Mouse (Mus musculus) neural tube, embryonic 14.5 days (tissue): Measurements from ENCODE around the gene Pard3b. TPM values are rescaled to one million over a fixed set of nuclear protein-coding genes. Genes with fewer than 3 reads are reported as not detected.

Experiments
- ATAC-seq: fragments of 200-750 bp; cut with Nextera tagmentation; 2 replicates; pipeline ENCODE4 v1.8.0; 2017; ENCODE audit warnings: low read depth, mild to moderate bottlenecking, moderate TSS enrichment, moderate library complexity
- H3K27ac ChIP-seq: fragments of 300-500 bp; sonication (generic); 2 replicates; pipeline ENCODE4 v1.5.1; 2014; ENCODE audit warnings: low read depth, mild to moderate bottlenecking, control low read depth, low read length, moderate library complexity, mixed read lengths
- H3K27me3 ChIP-seq: fragments of 300-500 bp; sonication (generic); 2 replicates; pipeline ENCODE4 v1.6.1; 2014; ENCODE audit warnings: low read length; ENCODE audit not compliant: control insufficient read depth, insufficient read depth
- H3K36me3 ChIP-seq: fragments of 300-500 bp; sonication (generic); 2 replicates; pipeline ENCODE4 v1.6.1; 2014; ENCODE audit warnings: low read length, mixed read lengths; ENCODE audit not compliant: control insufficient read depth, insufficient read depth
- H3K4me1 ChIP-seq: fragments of 300-500 bp; sonication (generic); 2 replicates; pipeline ENCODE4 v1.6.1; 2014; ENCODE audit warnings: low read length; ENCODE audit not compliant: control insufficient read depth, insufficient read depth
- H3K4me2 ChIP-seq: fragments of 300-500 bp; sonication (generic); 2 replicates; pipeline ENCODE4 v1.6.1; 2014; ENCODE audit warnings: mild to moderate bottlenecking, low read depth, low read length, control low read depth
- H3K4me3 ChIP-seq: fragments of 300-500 bp; sonication (generic); 2 replicates; pipeline ENCODE4 v1.5.1; 2014; ENCODE audit warnings: low read depth, low read length, control low read depth, mixed read lengths
- H3K9ac ChIP-seq: fragments of 300-500 bp; sonication (generic); replicated peaks from 2 replicates; pipeline ENCODE4 v1.6.1; 2014; ENCODE audit warnings: low read depth, mild to moderate bottlenecking, control low read depth, low read length, mixed read lengths
- H3K9me3 ChIP-seq: fragments of 300-500 bp; sonication (generic); 2 replicates; pipeline ENCODE4 v1.6.1; 2016; ENCODE audit warnings: low read length; ENCODE audit not compliant: control insufficient read depth
- WGBS: fragments of 180-500 bp; shearing (Covaris S2); extraction: QIAGEN DNeasy Blood & Tissue Kit; methylation state at CpG from one replicate; pipeline ENCODE4 v1.1.7; 2014; 5-methylcytosine and 5-hydroxymethylcytosine counted together
- polyA plus RNA-seq: library from polyadenylated mRNA; unstranded; fragments of >200 nt; fragmentation: Nextera tagmentation; extraction: Ambion mirVana; gene quantifications from 2 replicates; pipeline ENCODE4 v1.2.1, GENCODE M21; 2014

Gene Pard3b
- polyA plus RNA-seq, 1 experiment from 2014 or later, result 9.9 TPM

- WGBS, result 86% methylated on average over 3 of the region's 3 CpGs
- no peaks in the 10 kb centered on the region for H3K4me1 ChIP-seq
- no peak for ATAC-seq
- H3K27ac ChIP-seq, result no peak overlapping the region
- H3K4me2 ChIP-seq, result no peak overlapping the region
- H3K4me3 ChIP-seq, result no peak overlapping the region
- H3K36me3 ChIP-seq, result no peaks in the 10 kb centered on the region
- no peaks in the 10 kb centered on the region for H3K27me3 ChIP-seq
- H3K9ac ChIP-seq, result no peak overlapping the region
- no peaks in the 10 kb centered on the region for H3K9me3 ChIP-seq
Measured at GRCm38 (mm10) chr1:62436304-62436703, 797.7 kb downstream of the Pard3b start.

- Histone ChIP-seq H3K36me3 (no peaks in the 10 kb centered on the region), H3K4me1 (no peaks in the 10 kb centered on the region), H3K27ac (no peak overlapping the region), H3K9me3 (no peaks in the 10 kb centered on the region), H3K4me3 (no peak overlapping the region), H3K4me2 (no peak overlapping the region), H3K9ac (no peak overlapping the region), H3K27me3 (no peaks in the 10 kb centered on the region)
- ATAC-seq, result no peak
- WGBS, result 90% methylated on average over 3 of the region's 3 CpGs
Measured at GRCm38 (mm10) chr1:62437493-62437892, 798.9 kb downstream of the Pard3b start.

GRCm38 (mm10) chr1:62444406-62444805, 805.8 kb downstream of the Pard3b start:
- WGBS, result 95% methylated on average over 3 of the region's 3 CpGs
- H3K9me3 ChIP-seq, result no peaks in the 10 kb centered on the region

GRCm38 (mm10) chr1:62446818-62447217, 808.2 kb downstream of the Pard3b start:
- no peak for ATAC-seq
- no peak overlapping the region for H3K4me3 ChIP-seq
- H3K9me3 ChIP-seq, result no peaks in the 10 kb centered on the region
- H3K27me3 ChIP-seq, result no peaks in the 10 kb centered on the region
- WGBS, result 51% methylated on average over 1 of the region's 1 CpGs
- H3K4me2 ChIP-seq, result no peak overlapping the region
- no peaks in the 10 kb centered on the region for H3K4me1 ChIP-seq
- no peak overlapping the region for H3K9ac ChIP-seq
- H3K36me3 ChIP-seq, result no peaks in the 10 kb centered on the region
- no peak overlapping the region for H3K27ac ChIP-seq

More at GRCm38 (mm10) chr1:62444406-62444805, 805.8 kb downstream of the Pard3b start:
- Histone ChIP-seq H3K4me2 (no peak overlapping the region), H3K4me3 (no peak overlapping the region), H3K36me3 (no peaks in the 10 kb centered on the region), H3K27ac (no peak overlapping the region), H3K4me1 (no peaks in the 10 kb centered on the region), H3K27me3 (no peaks in the 10 kb centered on the region), H3K9ac (no peak overlapping the region)
- no peak for ATAC-seq

GRCm38 (mm10) chr1:62449193-62449875, 810.7 kb downstream of the Pard3b start:
- H3K4me3 ChIP-seq, result no peak overlapping the region
- H3K27me3 ChIP-seq, result no peaks in the 10 kb centered on the region
- no peaks in the 10 kb centered on the region for H3K4me1 ChIP-seq
- H3K9me3 ChIP-seq, result no peaks in the 10 kb centered on the region
- no peak overlapping the region for H3K4me2 ChIP-seq
- H3K36me3 ChIP-seq, result no peaks in the 10 kb centered on the region
- H3K27ac ChIP-seq, result no peak overlapping the region
- WGBS, result 83% methylated on average over 7 of the region's 7 CpGs
- H3K9ac ChIP-seq, result no peak overlapping the region
- ATAC-seq, result no peak

GRCm38 (mm10) chr1:62465536-62465935, 826.9 kb downstream of the Pard3b start:
- Histone ChIP-seq H3K27ac (no peak overlapping the region), H3K36me3 (no peaks in the 10 kb centered on the region), H3K4me1 (no peaks in the 10 kb centered on the region), H3K27me3 (no peaks in the 10 kb centered on the region), H3K9ac (no peak overlapping the region), H3K4me2 (no peak overlapping the region), H3K9me3 (no peaks in the 10 kb centered on the region), H3K4me3 (no peak overlapping the region)
- ATAC-seq, result no peak
- 30% methylated on average over 8 of the region's 8 CpGs for WGBS

GRCm38 (mm10) chr1:62466544-62466943, 827.9 kb downstream of the Pard3b start:
- Histone ChIP-seq H3K27me3 (no peaks in the 10 kb centered on the region), H3K9me3 (no peaks in the 10 kb centered on the region), H3K27ac (no peak overlapping the region), H3K4me1 (no peaks in the 10 kb centered on the region), H3K4me2 (no peak overlapping the region), H3K36me3 (no peaks in the 10 kb centered on the region), H3K9ac (no peak overlapping the region), H3K4me3 (no peak overlapping the region)
- WGBS, result 93% methylated on average over 1 of the region's 1 CpGs
- no peak for ATAC-seq

GRCm38 (mm10) chr1:62483059-62483458, 844.4 kb downstream of the Pard3b start:
- H3K27me3 ChIP-seq, result no peaks in the 10 kb centered on the region
- 88% methylated on average over 2 of the region's 2 CpGs for WGBS
- ATAC-seq, result no peak
- H3K4me1 ChIP-seq, result no peaks in the 10 kb centered on the region
- no peak overlapping the region for H3K4me2 ChIP-seq
- no peak overlapping the region for H3K4me3 ChIP-seq
- H3K9ac ChIP-seq, result no peak overlapping the region
- H3K9me3 ChIP-seq, result no peaks in the 10 kb centered on the region
- no peaks in the 10 kb centered on the region for H3K36me3 ChIP-seq
- no peak overlapping the region for H3K27ac ChIP-seq

- WGBS, result 50% methylated on average over 6 of the region's 6 CpGs
- H3K36me3 ChIP-seq, result no peaks in the 10 kb centered on the region
- no peak overlapping the region for H3K4me3 ChIP-seq
- no peak overlapping the region for H3K4me2 ChIP-seq
- no peaks in the 10 kb centered on the region for H3K9me3 ChIP-seq
- no peaks in the 10 kb centered on the region for H3K27me3 ChIP-seq
- H3K9ac ChIP-seq, result no peak overlapping the region
- H3K27ac ChIP-seq, result no peak overlapping the region
- H3K4me1 ChIP-seq, result no peaks in the 10 kb centered on the region
- no peak for ATAC-seq
Measured at GRCm38 (mm10) chr1:62488871-62489270, 850.2 kb downstream of the Pard3b start.
